Mouse (Mus musculus) embryonic facial prominence, embryonic 10.5 days (tissue): ENCODE data around the gene Aar2. TPM values are rescaled to one million over a fixed set of nuclear protein-coding genes. Genes with fewer than 3 reads are reported as not detected.

ENCODE experiments used
- DNase-seq: peaks from one replicate; pipeline ENCODE4 v3.0.0-alpha.2; 2017; ENCODE audit warnings: low spot score
- H3K27ac ChIP-seq: fragments of 300-500 bp; sonication (generic); replicated peaks from 2 replicates; pipeline ENCODE4 v1.5.1; 2016; ENCODE audit warnings: mild to moderate bottlenecking
- H3K27me3 ChIP-seq: fragments of 300-500 bp; sonication (generic); replicated peaks from 2 replicates; pipeline ENCODE4 v1.6.1; 2016; ENCODE audit warnings: low read depth, mild to moderate bottlenecking; ENCODE audit not compliant: poor library complexity, severe bottlenecking
- H3K36me3 ChIP-seq: fragments of 300-500 bp; sonication (generic); replicated peaks from 2 replicates; pipeline ENCODE4 v1.6.1; 2016; ENCODE audit warnings: mild to moderate bottlenecking, moderate library complexity
- H3K4me1 ChIP-seq: fragments of 300-500 bp; sonication (generic); 2 replicates; pipeline ENCODE4 v1.6.1; 2016
- H3K4me3 ChIP-seq: fragments of 300-500 bp; sonication (generic); 2 replicates; pipeline ENCODE4 v1.5.1; 2016; ENCODE audit warnings: mild to moderate bottlenecking, moderate library complexity
- H3K9me3 ChIP-seq: fragments of 300-500 bp; sonication (generic); 2 replicates; pipeline ENCODE4 v1.6.1; 2016; ENCODE audit warnings: mild to moderate bottlenecking
- WGBS: fragments of 180-500 bp; shearing (Covaris S2); methylation state at CpG from one replicate; pipeline ENCODE4 v1.1.7; 2016; 5-methylcytosine and 5-hydroxymethylcytosine counted together
- polyA plus RNA-seq: library from polyadenylated mRNA; unstranded; fragments of >200 nt; fragmentation: Nextera tagmentation; extraction: Ambion mirVana; gene quantifications from 2 replicates; pipeline ENCODE4 v1.2.1, GENCODE M21; 2016

The Aar2 gene
- polyA plus RNA-seq, 1 experiment from 2014 or later = 50.7 TPM

GRCm38 (mm10) chr2:156613081-156613540 is 65.7 kb downstream of the Aar2 start:
- peak overlapping the region; percentile 40 for H3K27ac ChIP-seq
- WGBS = 2% methylated on average over 41 of the region's 41 CpGs
- peaks cover 87% of the 10 kb centered on the region for H3K27me3 ChIP-seq
- no peaks in the 10 kb centered on the region for H3K36me3 ChIP-seq
- DNase-seq = peak; percentile 66
- H3K9me3 ChIP-seq = no peaks in the 10 kb centered on the region
- H3K4me1 ChIP-seq = peaks cover 22% of the 10 kb centered on the region
- H3K4me3 ChIP-seq = peak overlapping the region; percentile 63

DNA sequence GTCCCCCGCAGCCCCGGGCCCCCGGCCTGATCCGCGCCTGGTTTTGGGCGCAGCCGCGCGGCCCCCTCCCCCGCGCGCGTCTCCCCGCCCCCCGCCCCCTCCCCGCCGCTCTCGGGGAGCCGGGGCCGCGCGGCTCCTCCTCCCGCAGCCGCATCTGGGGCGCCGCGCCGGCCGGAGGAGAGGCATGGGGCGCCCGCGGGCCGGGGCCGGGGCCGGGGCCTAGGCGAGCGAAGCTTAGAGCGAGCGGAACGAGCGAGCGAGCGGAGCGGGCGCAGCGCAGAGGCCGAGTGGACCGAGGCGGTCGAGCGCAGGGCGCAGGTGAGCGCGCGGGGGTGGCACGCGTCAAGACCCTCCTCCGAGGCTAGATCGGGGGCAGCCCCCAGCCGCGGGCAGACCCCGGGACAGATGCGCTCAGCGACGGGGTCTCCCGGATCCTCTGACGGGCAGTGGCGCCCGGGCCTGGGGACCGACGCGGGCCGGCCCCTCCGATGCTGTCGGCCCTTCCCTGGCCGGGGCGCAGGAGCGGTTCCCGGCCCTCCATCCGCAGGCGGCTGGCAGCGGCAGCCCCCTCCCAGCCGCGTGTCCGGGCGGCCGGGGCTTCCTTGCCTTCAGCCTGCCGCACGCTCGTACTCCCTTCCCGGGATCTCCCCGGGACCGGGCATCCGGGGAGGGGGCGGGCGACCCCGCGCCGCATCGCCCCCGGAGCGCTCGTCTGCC is 66.3 kb downstream of the Aar2 start, which contains the start of gene Dlgap4:
Gene Dlgap4, plus strand, starts transcription at position 165 of the 717 bp plus-strand sequence.
- no peaks in the 10 kb centered on the region for H3K9me3 ChIP-seq
- no peaks in the 10 kb centered on the region for H3K36me3 ChIP-seq
- H3K4me3 ChIP-seq = peak within 1 kb of the TSS; percentile 63
- peaks cover 87% of the 10 kb centered on the region for H3K27me3 ChIP-seq
- DNase-seq = peak; percentile 67
- 2% methylated on average over 101 of the region's 103 CpGs for WGBS
- peaks cover 22% of the 10 kb centered on the region for H3K4me1 ChIP-seq
- peak within 1 kb of the TSS; percentile 40 for H3K27ac ChIP-seq

DNA sequence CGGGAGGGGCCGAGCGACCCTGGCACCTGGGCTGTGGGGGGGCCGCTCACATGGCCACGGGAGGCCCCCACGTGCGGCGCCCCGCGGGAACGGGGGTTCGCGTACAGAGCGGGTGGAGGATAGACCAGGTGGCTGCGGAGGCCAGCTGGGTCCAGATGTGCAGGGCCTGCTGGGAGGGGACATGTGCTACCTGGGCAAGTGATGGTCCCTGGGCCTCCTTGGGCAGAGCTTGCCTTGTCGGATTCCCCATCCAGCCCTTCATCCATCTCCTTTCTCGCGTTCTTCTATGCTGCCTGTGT is 66.8 kb downstream of the Aar2 start:
- peak overlapping the region; percentile 40; the same call in 1 of the 2 replicates for H3K27ac ChIP-seq
- peaks cover 91% of the 10 kb centered on the region for H3K27me3 ChIP-seq

DNA sequence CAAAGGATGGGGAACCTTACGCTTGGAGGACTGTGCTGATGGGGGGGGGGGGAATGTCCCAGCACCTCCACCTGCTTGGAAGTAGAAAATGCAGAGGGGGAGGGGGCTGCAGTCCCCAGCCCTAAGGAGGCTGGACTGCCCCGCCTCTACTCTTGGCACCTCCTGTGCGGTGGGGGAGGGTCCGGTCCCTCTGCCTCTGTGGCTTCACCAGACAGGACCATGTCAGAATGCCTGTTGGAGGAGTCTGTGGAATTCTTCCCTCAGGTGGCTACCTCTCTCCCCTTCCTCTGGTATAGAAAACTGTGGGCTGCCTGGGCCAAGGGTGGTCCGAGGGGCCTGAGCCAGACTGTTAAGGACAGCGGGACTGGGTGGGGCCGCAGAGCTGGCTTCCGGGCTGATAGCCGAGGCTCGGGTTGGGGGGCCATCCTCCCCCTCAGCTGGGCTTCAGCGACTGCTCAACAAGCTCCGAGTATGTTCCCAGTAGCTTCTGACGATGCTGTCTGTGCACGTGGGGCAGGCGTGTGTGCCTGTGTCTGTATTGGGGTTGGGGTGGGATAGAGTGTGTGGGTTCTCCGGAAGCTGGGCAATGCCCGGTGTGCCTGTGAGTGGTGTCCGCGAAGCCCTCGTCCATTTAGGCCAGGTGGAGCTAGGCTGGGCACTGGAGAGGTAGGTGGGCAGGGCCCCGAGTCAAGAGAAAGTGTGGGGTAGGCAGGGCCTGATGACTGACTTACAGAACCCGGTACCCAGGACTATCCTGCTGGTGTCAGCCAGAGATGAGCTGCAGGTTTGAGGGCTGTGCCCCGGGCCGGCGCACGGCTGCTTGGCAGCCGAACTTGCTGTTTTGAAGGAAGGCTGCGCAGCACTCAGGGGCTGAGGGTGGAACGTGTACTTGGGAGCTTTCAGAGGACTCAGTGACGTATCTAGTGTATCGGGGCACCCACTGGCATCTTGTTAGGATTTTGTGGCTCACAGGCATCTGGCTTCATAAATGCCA is 67.6 kb downstream of the Aar2 start:
- Histone ChIP-seq H3K27ac (no peak overlapping the region), H3K4me1 (peaks cover 22% of the 10 kb centered on the region), H3K4me3 (peak overlapping the region; percentile 63), H3K9me3 (no peaks in the 10 kb centered on the region), H3K36me3 (no peaks in the 10 kb centered on the region), H3K27me3 (peaks cover 93% of the 10 kb centered on the region)
- 8% methylated on average over 31 of the region's 31 CpGs for whole genome bisulfite sequencing
- peak; percentile 15 for DNase-seq

More for the DNA sequence above, 66.8 kb downstream of the Aar2 start:
- H3K4me1 ChIP-seq = peaks cover 22% of the 10 kb centered on the region
- no peaks in the 10 kb centered on the region for H3K36me3 ChIP-seq
- no peak for DNase-seq
- no peaks in the 10 kb centered on the region for H3K9me3 ChIP-seq
- 1% methylated on average over 18 of the region's 18 CpGs for WGBS
- H3K4me3 ChIP-seq = peak overlapping the region; percentile 63

GRCm38 (mm10) chr2:156616513-156616912 is 69.1 kb downstream of the Aar2 start:
- no peak overlapping the region for H3K27ac ChIP-seq
- H3K27me3 ChIP-seq = peaks cover 78% of the 10 kb centered on the region
- H3K4me1 ChIP-seq = peaks cover 22% of the 10 kb centered on the region
- 77% methylated on average over 7 of the region's 7 CpGs for WGBS
- H3K4me3 ChIP-seq = no peak overlapping the region
- no peak for DNase-seq
- no peaks in the 10 kb centered on the region for H3K9me3 ChIP-seq
- H3K36me3 ChIP-seq = no peaks in the 10 kb centered on the region

- H3K9me3 ChIP-seq = no peaks in the 10 kb centered on the region
- DNase-seq = no peak
- H3K4me3 ChIP-seq = no peak overlapping the region
- no peak overlapping the region for H3K27ac ChIP-seq
- H3K4me1 ChIP-seq = peaks cover 22% of the 10 kb centered on the region
- H3K36me3 ChIP-seq = no peaks in the 10 kb centered on the region
- WGBS = 39% methylated on average over 11 of the region's 11 CpGs
- peaks cover 68% of the 10 kb centered on the region for H3K27me3 ChIP-seq
Measured at GRCm38 (mm10) chr2:156617536-156617935, 70.2 kb downstream of the Aar2 start.

Other genes starting within 250 kb of the Aar2 start
- 2.8 and 3.3 TPM in 2 replicates for gene Cnbd2, start 235.3 kb upstream of the Aar2 start, polyA plus RNA-seq
- 54.9 and 60.2 TPM in 2 replicates for gene Scand1, start 234.9 kb upstream of the Aar2 start, polyA plus RNA-seq
- 1.2 and 1.6 TPM in 2 replicates for gene Epb41l1, start 126.7 kb upstream of the Aar2 start, polyA plus RNA-seq
- 145 and 147 TPM in 2 replicates for gene Dlgap4, start 66.1 kb downstream of the Aar2 start, polyA plus RNA-seq
- gene Myl9, start 227.8 kb downstream of the Aar2 start, polyA plus RNA-seq = 82.9 and 91.7 TPM in 2 replicates